25 mouse cellular contexts compared by ENCODE assay signal in the genomic region with DNA sequence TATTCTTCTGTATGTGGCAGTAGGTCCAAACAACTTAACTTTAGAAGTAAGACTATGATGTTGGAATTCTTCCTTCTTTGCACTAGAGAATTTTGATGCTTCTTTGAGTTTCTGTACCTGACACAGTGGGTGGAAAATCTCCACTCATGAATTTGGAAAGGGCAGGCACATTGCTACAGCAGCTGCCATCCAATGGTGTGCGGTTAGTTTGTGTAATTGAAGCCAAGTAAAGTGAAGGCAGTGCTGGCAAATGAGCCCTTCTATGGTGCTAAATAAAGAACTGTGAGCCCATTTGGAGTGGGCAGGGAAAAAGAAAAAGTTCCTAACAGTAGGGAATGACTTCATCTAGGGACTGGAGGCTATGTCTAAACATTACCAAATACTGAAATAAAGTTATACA.
A peak's percentile ranks its signal among the peaks of the same experiment; 100 is the strongest.
DNase-seq lines count a peak whose midpoint lies in the region; ATAC-seq and TF ChIP-seq lines count a peak whose summit lies in the region.
"Had no signal": no experiment of that assay in that cellular context is flagged by ENCODE, and none has a peak within 500 bp of the region (broad histone marks: within the 10 kb centered on the region; RNA-seq: fewer than 3 reads in every experiment).

No protein-coding gene starts in this region.

- H3K4me3 ChIP-seq in myocyte = no peak overlapping the region
- H3K4me3 ChIP-seq: embryonic facial prominence, embryonic 12.5 days; erythroblast, embryonic 14.5 days; heart, adult 2 months; hindbrain, embryonic 13.5 days; limb, embryonic 12.5 days; neural tube, embryonic 15.5 days had no signal

- no peaks in the 10 kb centered on the region for H3K79me2 ChIP-seq in myocyte (ENCODE audit: control insufficient read depth, insufficient read depth)

- H3K4me2 ChIP-seq in myocyte (ENCODE audit: low read depth) = peak overlapping the region; percentile 53
- H3K4me2 ChIP-seq: embryonic facial prominence, embryonic 12.5 days; hindbrain, embryonic 13.5 days; limb, embryonic 12.5 days; liver, embryonic 11.5 days; neural tube, embryonic 15.5 days had no signal

- H3ac ChIP-seq in myocyte (ENCODE audit: control insufficient read depth, insufficient read length) = no peak overlapping the region

- peak; percentile 95 for ATAC-seq in frontal cortex, adult (ENCODE audit: low TSS enrichment)
- ATAC-seq: activated CD4-positive, CD25-positive, alpha-beta regulatory T cell, adult 4 months; forebrain, embryonic 14.5 days; liver, postnatal 0 days; lung, postnatal 0 days had no signal

- H3K27me3 ChIP-seq in myocyte (ENCODE audit: control insufficient read depth, insufficient read depth, insufficient read length) = no peaks in the 10 kb centered on the region
- H3K27me3 ChIP-seq: embryonic facial prominence, embryonic 12.5 days; hindbrain, embryonic 13.5 days; limb, embryonic 12.5 days; neural tube, embryonic 15.5 days had no signal

- no peak for TF ChIP-seq POLR2A in myocyte (IDR thresholded peaks at IDR 0.05; ENCODE audit: insufficient read length, low read depth)

- DNase-seq in frontal cortex, postnatal 10 days (ENCODE audit: low spot score in 2 of 2) = no peak
- DNase-seq in left cerebral cortex, adult 18-20 months (ENCODE audit: low spot score in 2 of 2) = peak; percentile 40 to 64
- DNase-seq in left cerebral cortex, postnatal 10 days (ENCODE audit: extremely low spot score in 1 of 2, low spot score in 2 of 2) = no peak
- peak; percentile 40 to 80 for DNase-seq in frontal cortex, postnatal 36 days (ENCODE audit: low spot score in 2 of 2)
- no peak for DNase-seq in spleen, postnatal 36 days (ENCODE audit: low spot score in 2 of 2)
- no peak for DNase-seq in thymus, postnatal 10 days (ENCODE audit: low spot score in 2 of 2)
- DNase-seq: adrenal gland, adult 8-10 months; cerebellum, adult 18-20 months; cerebellum, postnatal 14 days; gastrocnemius, postnatal 36 days; heart, adult 2 months; heart, postnatal 36 days; kidney, adult 18-20 months; liver, postnatal 0 days had no signal

- no peaks in the 10 kb centered on the region for H3K36me3 ChIP-seq in myocyte (ENCODE audit: control insufficient read depth, insufficient read depth)
- H3K36me3 ChIP-seq: embryonic facial prominence, embryonic 12.5 days; hindbrain, embryonic 13.5 days; limb, embryonic 12.5 days; neural tube, embryonic 15.5 days had no signal

- intact Hi-C loops in left cerebral cortex, postnatal 10 days (cut with DNase I) = no loop called here

TF ChIP-seq in myocyte, 11 proteins besides CTCF, POLR2A, EP300 and RAD21:
- TF ChIP-seq MYOG (IDR thresholded peaks at IDR 0.05; ENCODE audit: control insufficient read depth in 1 of 3, insufficient read depth in 1 of 3, insufficient read length in 2 of 3, low read depth in 2 of 3) (peak in 2 of 3 experiments; percentile 75 to 98), MYOD1 (IDR thresholded peaks at IDR 0.05; ENCODE audit: control insufficient read depth in 1 of 3, insufficient read length in 2 of 3, low read depth in 2 of 3) (peak; percentile 80 to 94 (median 90)), E2F4 (IDR thresholded peaks at IDR 0.05; ENCODE audit: insufficient read depth) (no peak), SRF (IDR thresholded peaks at IDR 0.05; ENCODE audit: control insufficient read depth, insufficient read length, low read depth) (no peak), USF1 (IDR thresholded peaks at IDR 0.05; ENCODE audit: low read depth) (no peak), TCF12 (IDR thresholded peaks at IDR 0.05; ENCODE audit: insufficient read depth, poor library complexity, severe bottlenecking) (peak; percentile 79), REST (IDR thresholded peaks at IDR 0.05; ENCODE audit: insufficient read depth, insufficient read length) (no peak), CEBPB (IDR thresholded peaks at IDR 0.05; ENCODE audit: insufficient read depth, poor library complexity, severe bottlenecking) (peak; percentile 34; the same call in 1 of the 2 replicates)
TF ChIP-seq in myocyte: peak in this region for 4.

Comparison
In these comparisons a context has a peak if more than half of its experiments do, and no peak if none do; other contexts are left out.
1. DNase-seq: peak in left cerebral cortex, adult 18-20 months (2 of 2) and frontal cortex, postnatal 36 days (2 of 2); none in frontal cortex, postnatal 10 days (0 of 2), left cerebral cortex, postnatal 10 days (0 of 2), spleen, postnatal 36 days (0 of 2) and thymus, postnatal 10 days (0 of 2).